In genomic region chr1:157758337-157758736, GRCm38 (mm10) we compare ENCODE assay signal across 14 mouse cellular contexts.
DNase-seq lines count a peak whose midpoint lies in the region; ATAC-seq and TF ChIP-seq lines count a peak whose summit lies in the region.
"Had no signal": no experiment of that assay in that cellular context is flagged by ENCODE, and none has a peak within 500 bp of the region (broad histone marks: within the 10 kb centered on the region; RNA-seq: fewer than 3 reads in every experiment).

No protein-coding gene starts in this region.

- no peak overlapping the region for H3K4me2 ChIP-seq in midbrain, postnatal 0 days (ENCODE audit: low read depth, low read length, poor library complexity, severe bottlenecking)
- H3K4me2 ChIP-seq in midbrain, embryonic 16.5 days (ENCODE audit: low read length): no peak overlapping the region
- H3K4me2 ChIP-seq in neural tube, embryonic 15.5 days: no peak overlapping the region
- H3K4me2 ChIP-seq: heart, embryonic 15.5 days; hindbrain, embryonic 14.5 days; midbrain, embryonic 11.5 days had no signal

- no peak overlapping the region for H3K9ac ChIP-seq in midbrain, postnatal 0 days (replicated peaks; ENCODE audit: low read length, poor library complexity, severe bottlenecking)
- H3K9ac ChIP-seq in midbrain, embryonic 16.5 days (ENCODE audit: low read depth, low read length): no peak overlapping the region
- H3K9ac ChIP-seq in neural tube, embryonic 15.5 days (replicated peaks): no peak overlapping the region
- H3K9ac ChIP-seq: heart, embryonic 15.5 days; hindbrain, embryonic 14.5 days had no signal

- no peak overlapping the region for H3K4me3 ChIP-seq in cerebellum, adult 2 months (replicated peaks; ENCODE audit: insufficient read depth, low read depth, low read length)
- no peak overlapping the region for H3K4me3 ChIP-seq in midbrain, postnatal 0 days (ENCODE audit: low read depth, low read length)
- no peak overlapping the region for H3K4me3 ChIP-seq in midbrain, embryonic 16.5 days (ENCODE audit: low read depth, low read length)
- H3K4me3 ChIP-seq in neural tube, embryonic 15.5 days (replicated peaks): no peak overlapping the region
- H3K4me3 ChIP-seq: heart, embryonic 15.5 days had no signal

- 96% methylated on average over 1 of the region's 1 CpGs for WGBS in cerebellum, adult 2 months
- 96% methylated on average over 1 of the region's 1 CpGs for WGBS in midbrain, postnatal 0 days
- WGBS in midbrain, embryonic 16.5 days: 97% methylated on average over 1 of the region's 1 CpGs
- 94% methylated on average over 1 of the region's 1 CpGs for WGBS in neural tube, embryonic 15.5 days

- no peak for TF ChIP-seq POLR2A in cerebellum, adult 2 months (IDR thresholded peaks at IDR 0.05; ENCODE audit: borderline replicate concordance, insufficient read depth, low read length)

- peak; percentile 19 to 26 for DNase-seq in cerebellum, postnatal 10 days
- no peak for DNase-seq in cerebellum, adult 2 months
- peak; percentile 11 for DNase-seq in kidney, postnatal 10 days
- DNase-seq in kidney, postnatal 14 days: no peak
- no peak for DNase-seq in midbrain, postnatal 0 days (ENCODE audit: low spot score)
- no peak for DNase-seq in gastrocnemius, postnatal 4 days (ENCODE audit: low spot score in 2 of 2)
- DNase-seq: cerebellum, adult 11-12 months; lung, postnatal 36 days had no signal

- no peaks in the 10 kb centered on the region for H3K4me1 ChIP-seq in cerebellum, adult 2 months (ENCODE audit: control insufficient read depth, insufficient read depth, low read length)
- no peaks in the 10 kb centered on the region for H3K4me1 ChIP-seq in midbrain, postnatal 0 days (ENCODE audit: insufficient read depth, low read length)
- no peaks in the 10 kb centered on the region for H3K4me1 ChIP-seq in midbrain, embryonic 16.5 days (ENCODE audit: control insufficient read depth, insufficient read depth, low read length)
- peaks cover 3% of the 10 kb centered on the region; the same call in 1 of the 2 replicates for H3K4me1 ChIP-seq in neural tube, embryonic 15.5 days
- H3K4me1 ChIP-seq: heart, embryonic 15.5 days had no signal

- ATAC-seq in midbrain, postnatal 0 days (ENCODE audit: low FRiP score): no peak
- ATAC-seq in midbrain, embryonic 16.5 days: no peak
- ATAC-seq in neural tube, embryonic 15.5 days (ENCODE audit: low FRiP score): no peak
- ATAC-seq: forebrain, embryonic 14.5 days had no signal

- H3K27me3 ChIP-seq in cerebellum, adult 2 months (ENCODE audit: control insufficient read depth, insufficient read depth, low read length): no peaks in the 10 kb centered on the region
- H3K27me3 ChIP-seq in midbrain, postnatal 0 days (ENCODE audit: insufficient read depth, low read length): no peaks in the 10 kb centered on the region
- no peaks in the 10 kb centered on the region for H3K27me3 ChIP-seq in midbrain, embryonic 16.5 days (ENCODE audit: control insufficient read depth, insufficient read depth, low read depth, low read length)
- H3K27me3 ChIP-seq in neural tube, embryonic 15.5 days (replicated peaks): no peaks in the 10 kb centered on the region
- H3K27me3 ChIP-seq: heart, embryonic 15.5 days had no signal

- no peaks in the 10 kb centered on the region for H3K36me3 ChIP-seq in midbrain, postnatal 0 days (ENCODE audit: insufficient read depth, low read length)
- no peaks in the 10 kb centered on the region for H3K36me3 ChIP-seq in midbrain, embryonic 16.5 days (ENCODE audit: control insufficient read depth, insufficient read depth, low read length)
- no peaks in the 10 kb centered on the region for H3K36me3 ChIP-seq in neural tube, embryonic 15.5 days
- H3K36me3 ChIP-seq: heart, embryonic 15.5 days had no signal

- H3K9me3 ChIP-seq in midbrain, postnatal 0 days (ENCODE audit: low read length): no peaks in the 10 kb centered on the region
- no peaks in the 10 kb centered on the region for H3K9me3 ChIP-seq in midbrain, embryonic 16.5 days (replicated peaks; ENCODE audit: control insufficient read depth, low read length, poor library complexity, severe bottlenecking)
- no peaks in the 10 kb centered on the region for H3K9me3 ChIP-seq in neural tube, embryonic 15.5 days (replicated peaks)
- H3K9me3 ChIP-seq: heart, embryonic 15.5 days had no signal

- TF ChIP-seq CTCF in cerebellum, adult 2 months (IDR thresholded peaks at IDR 0.05; ENCODE audit: borderline replicate concordance, insufficient read depth, low read depth, low read length): no peak
- TF ChIP-seq CTCF in midbrain, postnatal 0 days (IDR thresholded peaks at IDR 0.05): peak; percentile 48

- H3K27ac ChIP-seq in cerebellum, adult 2 months (ENCODE audit: insufficient read depth, low read length): no peak overlapping the region
- no peak overlapping the region for H3K27ac ChIP-seq in midbrain, postnatal 0 days (ENCODE audit: low read depth, low read length)
- H3K27ac ChIP-seq in midbrain, embryonic 16.5 days (ENCODE audit: low read length): no peak overlapping the region
- no peak overlapping the region for H3K27ac ChIP-seq in neural tube, embryonic 15.5 days (replicated peaks)
- H3K27ac ChIP-seq: heart, embryonic 15.5 days; hindbrain, embryonic 14.5 days had no signal

Comparison
In these comparisons a context has a peak if more than half of its experiments do, and no peak if none do; other contexts are left out.
1. DNase-seq: peak in cerebellum, postnatal 10 days (2 of 2) and kidney, postnatal 10 days (single experiment); none in cerebellum, adult 2 months (0 of 2), kidney, postnatal 14 days (single experiment), midbrain, postnatal 0 days (single experiment) and gastrocnemius, postnatal 4 days (0 of 2).